Mouse (Mus musculus): ENCODE data around the gene Cacna1i.
A peak's percentile ranks its signal among the peaks of the same experiment; 100 is the strongest.

The Cacna1i gene

GRCm38 (mm10) chr15:80286851-80287415, at the start of gene Cacna1i:
Gene Cacna1i (plus strand): TSS chr15:80287238.
- no peak for DNase-seq (ENCODE audit: low spot score)

GRCm38 (mm10) chr15:80248135-80248534, 38.9 kb upstream of the Cacna1i start:
- DNase-seq (ENCODE audit: low spot score) = no peak

- DNase-seq (ENCODE audit: low spot score) = no peak
Observed at GRCm38 (mm10) chr15:80248596-80248995, 38.4 kb upstream of the Cacna1i start.

- DNase-seq (ENCODE audit: low spot score) = no peak
Observed at GRCm38 (mm10) chr15:80249672-80250071, 37.4 kb upstream of the Cacna1i start.

- DNase-seq (ENCODE audit: low spot score) = peak; percentile 76
Observed at GRCm38 (mm10) chr15:80250586-80250985, 36.5 kb upstream of the Cacna1i start.

GRCm38 (mm10) chr15:80253530-80253929, 33.5 kb upstream of the Cacna1i start:
- DNase-seq (ENCODE audit: low spot score) = no peak

- DNase-seq (ENCODE audit: low spot score) = no peak
Observed at GRCm38 (mm10) chr15:80254207-80254606, 32.8 kb upstream of the Cacna1i start.

GRCm38 (mm10) chr15:80254847-80255645, 32.0 kb upstream of the Cacna1i start, which contains the start of gene Atf4:
Gene Atf4 (plus strand): TSS chr15:80255184.
- peak; percentile 97 for DNase-seq (ENCODE audit: low spot score)

GRCm38 (mm10) chr15:80255646-80256121, 31.4 kb upstream of the Cacna1i start:
- DNase-seq (ENCODE audit: low spot score) = peak; percentile 75

GRCm38 (mm10) chr15:80256242-80256641, 30.8 kb upstream of the Cacna1i start:
- no peak for DNase-seq (ENCODE audit: low spot score)

- no peak for DNase-seq (ENCODE audit: low spot score)
Observed at GRCm38 (mm10) chr15:80256656-80257601, 30.1 kb upstream of the Cacna1i start.

GRCm38 (mm10) chr15:80257602-80258239, 29.3 kb upstream of the Cacna1i start:
- DNase-seq (ENCODE audit: low spot score) = no peak

- DNase-seq (ENCODE audit: low spot score) = peak; percentile 77
Observed at GRCm38 (mm10) chr15:80258240-80259170, 28.5 kb upstream of the Cacna1i start.

- no peak for DNase-seq (ENCODE audit: low spot score)
Observed at GRCm38 (mm10) chr15:80259406-80260045, 27.5 kb upstream of the Cacna1i start.

GRCm38 (mm10) chr15:80260677-80261076, 26.4 kb upstream of the Cacna1i start:
- peak; percentile 80 for DNase-seq (ENCODE audit: low spot score)

- DNase-seq (ENCODE audit: low spot score) = no peak
Observed at GRCm38 (mm10) chr15:80261100-80261499, 25.9 kb upstream of the Cacna1i start.

- peak; percentile 89 for DNase-seq (ENCODE audit: low spot score)
Observed at GRCm38 (mm10) chr15:80263610-80264575, 23.1 kb upstream of the Cacna1i start, which contains the start of gene Rps19bp1. Gene Rps19bp1 (minus strand): TSS chr15:80264315.

- no peak for DNase-seq (ENCODE audit: low spot score)
Observed at GRCm38 (mm10) chr15:80266281-80266680, 20.8 kb upstream of the Cacna1i start.
